Mouse (Mus musculus): Measurements from ENCODE around the gene Gm10842. TPM values are rescaled to one million over a fixed set of nuclear protein-coding genes. Genes with fewer than 3 reads are reported as not detected.

The Gm10842 gene
- total RNA-seq, 2 experiments from 2014 or later: not detected

GRCm38 (mm10) chr11:105192186-105192585 is 45.5 kb downstream of the Gm10842 start:
- intact Hi-C loops (cut with DNase I): no loop called here
- TF ChIP-seq CTCF (IDR thresholded peaks at IDR 0.05): no peak
- Histone ChIP-seq H3K4me3 (no peak overlapping the region), H3K27ac (peak overlapping the region; percentile 50; the same call in 1 of the 2 replicates)
- peak; percentile 53 for DNase-seq

Other genes with a start within 250 kb of the Gm10842 start
- not detected for gene Efcab3, start 83.3 kb upstream of the Gm10842 start, total RNA-seq (2021)
- gene Mettl2, start 20.5 kb upstream of the Gm10842 start, total RNA-seq (2021): 1 to 10 TPM; 7.8 to 8.4 TPM
- 10 to 100 TPM; 42.1 to 44.7 TPM for gene Tlk2, start 31.9 kb downstream of the Gm10842 start, total RNA-seq (2021)
- 10 to 100 TPM in 1 of 2 experiments, 1 to 10 TPM in 1; 5.9 to 17.6 TPM for gene Mrc2, start 145.8 kb downstream of the Gm10842 start, total RNA-seq (2021)